Mouse (Mus musculus): ENCODE data around the gene Spsb2.
"Not testable (repeated sequence)": the region's sequence is repeated elsewhere in the genome, so short reads cannot be mapped to it uniquely, and the experiment has no call there.

Spsb2 gene

DNA sequence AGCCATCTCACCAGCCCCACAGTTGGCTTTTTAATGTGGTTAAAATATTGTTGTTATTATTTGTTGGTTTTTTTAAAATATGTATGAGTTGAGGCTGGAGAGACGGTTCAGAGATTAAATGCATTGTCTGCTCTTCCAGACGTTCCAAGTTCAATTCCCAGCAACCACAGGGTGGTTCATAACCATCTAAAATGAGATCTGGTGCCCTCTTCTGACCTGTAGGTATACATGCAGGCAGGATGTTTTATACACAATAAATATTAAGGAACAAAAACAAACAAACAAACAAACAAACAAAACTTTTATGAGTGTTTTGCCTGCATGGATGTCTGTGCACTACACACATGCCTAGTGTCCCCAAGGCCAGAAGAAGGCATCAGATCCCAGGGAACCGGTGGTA, 5.4 kb upstream of the Spsb2 start:
- DNase-seq (ENCODE audit: low spot score in 2 of 2), result no peak

DNA sequence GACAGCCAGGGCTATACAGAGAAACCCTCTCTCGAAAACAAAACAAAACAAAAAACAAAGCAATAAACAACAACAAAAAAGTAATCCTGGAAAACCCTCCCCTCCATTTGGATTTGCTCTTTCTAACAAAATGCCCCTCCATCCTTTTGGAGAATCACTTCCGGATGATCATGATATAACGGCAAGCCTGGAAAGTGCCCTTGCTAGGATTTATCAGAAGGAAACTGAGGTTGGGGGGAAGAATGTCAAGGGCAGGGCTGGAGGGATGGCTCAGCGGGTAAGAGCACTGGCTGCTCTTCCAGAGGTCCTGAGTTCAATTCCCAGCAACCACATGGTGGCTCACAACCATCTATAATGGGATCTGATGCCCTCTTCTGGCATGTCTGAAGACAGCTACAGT, 4.8 kb upstream of the Spsb2 start:
- not testable (repeated sequence) for DNase-seq (ENCODE audit: low spot score in 2 of 2)

- no peak for DNase-seq (ENCODE audit: low spot score in 2 of 2)
These were observed 4.1 kb upstream of the Spsb2 start for GRCm38 (mm10) chr6:124804341-124804740.

- peak; percentile 89 to 97 for DNase-seq (ENCODE audit: low spot score in 2 of 2)
These were observed 2.8 kb upstream of the Spsb2 start for GRCm38 (mm10) chr6:124805341-124806321.

DNA sequence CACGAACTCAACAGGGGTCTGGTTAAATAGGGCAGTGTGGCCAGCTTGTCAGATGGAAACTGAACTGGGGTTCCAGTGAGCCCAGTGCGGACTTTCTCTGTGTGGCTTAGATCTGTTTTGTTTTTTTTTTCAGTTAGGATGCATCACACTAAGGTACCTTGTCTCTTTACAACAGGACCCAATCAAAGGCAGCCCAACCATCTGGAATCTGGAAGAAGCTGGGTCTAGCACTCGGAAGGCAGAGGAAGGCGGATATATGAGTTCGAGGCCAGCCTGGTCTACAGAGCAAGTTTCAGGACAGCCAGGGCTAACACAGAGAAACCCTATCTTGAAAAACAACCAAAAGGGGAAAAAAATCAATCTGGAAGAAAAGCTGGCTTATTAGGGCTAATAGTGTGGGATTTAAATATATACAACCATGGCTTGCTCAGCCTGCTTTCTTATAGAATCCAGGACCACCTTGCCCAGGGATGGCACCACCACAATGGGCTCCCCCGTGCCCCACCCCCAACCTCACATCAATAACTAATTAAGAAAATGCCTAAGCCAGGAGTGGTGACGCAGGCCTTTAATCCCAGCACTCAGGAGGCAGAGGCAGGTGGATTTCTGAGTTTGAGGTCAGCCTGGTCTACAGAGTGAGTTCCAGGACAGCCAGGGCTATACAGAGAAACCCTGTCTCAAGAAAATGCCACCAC, 1.9 kb upstream of the Spsb2 start:
- no peak for DNase-seq (ENCODE audit: low spot score in 2 of 2)

DNA sequence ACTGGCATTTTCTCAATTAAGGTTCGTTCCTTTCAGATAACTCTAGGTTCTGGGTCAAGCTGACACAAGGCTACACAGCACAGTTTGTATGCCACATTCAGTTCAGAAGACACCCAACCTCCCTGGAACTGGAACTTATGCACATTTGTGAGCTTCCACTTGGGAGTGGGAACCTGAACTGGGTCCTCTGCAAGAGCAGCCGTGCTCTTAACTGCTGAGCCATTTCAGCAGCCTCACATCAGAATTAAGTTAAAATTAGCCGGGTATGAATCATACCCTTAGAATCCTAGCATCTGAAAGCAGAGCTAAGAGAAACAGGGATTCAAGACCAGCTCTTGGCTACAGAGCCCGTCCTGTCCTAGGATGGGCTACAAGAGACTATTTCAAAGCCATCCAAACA, 1.1 kb upstream of the Spsb2 start:
- DNase-seq (ENCODE audit: low spot score in 2 of 2), result no peak

DNA sequence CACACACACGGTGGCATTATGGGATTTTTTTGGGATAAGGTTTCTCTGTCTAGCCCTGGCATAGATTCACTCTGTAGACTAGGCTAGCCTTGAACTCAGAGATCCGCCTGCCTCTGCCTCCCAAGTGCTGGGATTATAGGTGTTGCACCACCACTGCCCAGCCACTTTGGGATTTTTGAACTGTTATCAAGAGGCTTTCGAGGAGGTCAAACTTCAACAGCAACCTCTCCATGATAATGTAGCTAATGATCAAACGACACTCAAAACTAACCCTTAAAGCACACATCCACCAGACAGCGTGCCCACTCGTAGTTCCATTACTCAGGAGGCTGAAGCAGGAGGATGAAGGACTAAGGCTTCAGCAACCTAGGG, 489 bp upstream of the Spsb2 start:
- DNase-seq (ENCODE audit: low spot score in 2 of 2), result no peak

DNA sequence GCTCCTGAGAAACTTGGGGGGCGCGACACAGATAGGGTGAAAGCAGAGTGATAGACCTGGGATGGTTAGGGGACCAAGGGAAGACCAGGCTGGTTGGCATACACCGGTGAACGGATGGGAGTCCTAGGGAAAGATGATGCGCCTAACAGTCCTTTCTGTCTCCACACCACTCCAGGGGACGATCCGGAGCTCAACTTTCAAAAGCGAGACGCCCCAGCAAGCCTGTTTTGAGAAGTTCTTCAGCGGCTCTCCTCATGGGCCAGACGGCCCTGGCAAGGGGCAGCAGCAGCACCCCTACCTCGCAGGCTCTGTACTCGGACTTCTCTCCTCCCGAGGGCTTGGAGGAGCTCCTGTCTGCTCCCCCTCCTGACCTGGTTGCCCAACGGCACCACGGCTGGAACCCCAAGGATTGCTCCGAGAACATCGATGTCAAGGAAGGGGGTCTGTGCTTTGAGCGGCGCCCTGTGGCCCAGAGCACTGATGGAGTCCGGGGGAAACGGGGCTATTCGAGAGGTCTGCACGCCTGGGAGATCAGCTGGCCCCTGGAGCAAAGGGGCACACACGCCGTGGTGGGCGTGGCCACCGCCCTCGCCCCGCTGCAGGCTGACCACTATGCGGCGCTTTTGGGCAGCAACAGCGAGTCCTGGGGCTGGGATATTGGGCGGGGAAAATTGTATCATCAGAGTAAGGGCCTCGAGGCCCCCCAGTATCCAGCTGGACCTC, 752 bp downstream of the Spsb2 start:
- peak in 1 of 2 experiments; percentile 45 for DNase-seq (ENCODE audit: low spot score in 2 of 2)

DNA sequence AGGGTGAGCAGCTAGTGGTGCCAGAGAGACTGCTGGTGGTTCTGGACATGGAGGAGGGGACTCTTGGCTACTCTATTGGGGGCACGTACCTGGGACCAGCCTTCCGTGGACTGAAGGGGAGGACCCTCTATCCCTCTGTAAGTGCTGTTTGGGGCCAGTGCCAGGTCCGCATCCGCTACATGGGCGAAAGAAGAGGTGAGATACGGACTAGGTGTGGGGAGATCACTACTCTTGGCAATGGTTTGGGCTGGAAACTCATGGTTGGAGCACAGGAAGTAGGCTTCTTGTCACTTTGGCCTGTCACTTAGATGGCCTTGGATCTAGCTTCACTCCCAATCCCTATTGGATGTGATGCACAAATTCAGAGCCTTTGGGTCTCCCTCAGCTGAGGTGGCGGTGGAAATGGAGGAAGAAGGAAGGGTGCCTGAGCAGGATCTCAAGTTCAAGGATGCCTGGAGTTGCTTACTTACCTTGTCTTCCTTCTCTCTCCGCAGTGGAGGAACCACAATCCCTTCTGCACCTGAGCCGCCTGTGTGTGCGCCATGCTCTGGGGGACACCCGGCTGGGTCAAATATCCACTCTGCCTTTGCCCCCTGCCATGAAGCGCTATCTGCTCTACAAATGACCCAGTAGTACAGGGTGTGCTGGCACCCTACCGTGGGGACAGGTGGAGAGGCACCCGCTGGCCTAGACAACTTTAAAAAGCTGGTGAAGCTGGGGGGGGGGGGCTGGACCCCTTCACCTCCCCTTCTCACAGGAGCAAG, 1.5 kb downstream of the Spsb2 start:
- DNase-seq (ENCODE audit: low spot score in 2 of 2), result no peak

DNA sequence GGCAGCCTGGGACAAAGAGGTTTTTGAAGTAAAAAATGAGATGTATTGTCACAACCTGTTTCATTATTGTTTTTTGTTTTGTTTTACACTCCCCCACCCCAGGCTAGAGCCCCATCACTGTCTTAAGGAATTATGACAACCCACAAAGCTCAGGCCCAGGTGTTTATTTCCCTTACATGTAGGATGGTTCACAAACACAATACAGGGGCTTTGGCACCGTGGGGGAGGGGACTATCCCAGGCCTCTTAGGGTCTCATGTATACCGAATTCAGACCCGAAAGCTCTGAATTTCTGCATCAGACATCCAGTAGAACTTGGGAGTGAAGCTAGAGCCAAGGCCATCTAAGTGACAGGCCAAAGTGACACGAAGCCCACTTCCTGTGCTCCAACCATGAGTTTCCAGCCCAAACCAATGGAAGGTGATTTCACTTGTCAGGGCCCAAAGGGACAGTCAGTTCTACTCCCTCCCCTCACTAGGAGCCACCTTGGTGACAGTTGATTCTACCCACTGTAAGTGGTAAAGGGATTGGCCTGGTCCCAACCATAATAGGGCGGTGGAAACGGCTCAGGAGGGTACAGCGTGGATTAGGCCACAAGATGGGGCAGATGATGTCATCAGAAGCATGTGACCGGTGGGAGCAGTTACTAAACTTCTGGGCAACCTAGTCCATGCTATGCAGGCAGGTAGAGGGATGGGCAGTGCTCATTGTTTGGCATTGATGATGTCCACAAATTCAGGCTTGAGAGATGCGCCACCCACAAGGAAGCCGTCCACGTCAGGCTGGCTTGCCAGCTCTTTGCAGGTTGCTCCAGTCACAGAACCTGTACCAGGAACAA, 2.3 kb downstream of the Spsb2 start:
- not testable (repeated sequence) for DNase-seq (ENCODE audit: low spot score in 2 of 2)

- no peak for DNase-seq (ENCODE audit: low spot score in 2 of 2)
These were observed 2.9 kb downstream of the Spsb2 start for GRCm38 (mm10) chr6:124811403-124811665.

GRCm38 (mm10) chr6:124811701-124812560, 3.5 kb downstream of the Spsb2 start:
- DNase-seq (ENCODE audit: low spot score in 2 of 2), result no peak

- no peak for DNase-seq (ENCODE audit: low spot score in 2 of 2)
These were observed 4.4 kb downstream of the Spsb2 start for GRCm38 (mm10) chr6:124812848-124813247.

DNA sequence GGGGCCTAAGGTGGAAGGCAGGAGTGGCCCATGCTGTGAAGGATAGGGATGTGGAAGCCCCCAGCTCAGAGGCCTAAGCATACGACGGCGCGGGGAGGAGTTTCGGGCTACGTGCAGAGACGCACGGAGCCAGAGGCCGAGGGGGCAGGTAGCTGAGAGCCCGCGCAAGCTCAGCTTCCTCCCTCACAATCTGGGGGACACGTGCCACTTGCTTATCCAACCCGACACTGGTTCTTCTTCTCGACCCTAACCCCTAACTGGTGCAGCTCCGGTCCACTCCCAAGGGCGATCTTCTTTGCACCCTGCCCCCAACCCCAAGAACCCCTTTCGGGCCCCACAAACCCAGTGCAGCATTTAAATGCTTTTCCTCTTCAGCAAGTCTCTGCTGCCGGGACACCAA, 5.0 kb downstream of the Spsb2 start:
- peak in 1 of 2 experiments; percentile 51 for DNase-seq (ENCODE audit: low spot score in 2 of 2)

GRCm38 (mm10) chr6:124813933-124814332, 5.5 kb downstream of the Spsb2 start, which contains the start of gene Tpi1:
TSS of gene Tpi1 (minus strand) at chr6:124814296.
- DNase-seq (ENCODE audit: low spot score in 2 of 2), result peak; percentile 78 to 81

DNA sequence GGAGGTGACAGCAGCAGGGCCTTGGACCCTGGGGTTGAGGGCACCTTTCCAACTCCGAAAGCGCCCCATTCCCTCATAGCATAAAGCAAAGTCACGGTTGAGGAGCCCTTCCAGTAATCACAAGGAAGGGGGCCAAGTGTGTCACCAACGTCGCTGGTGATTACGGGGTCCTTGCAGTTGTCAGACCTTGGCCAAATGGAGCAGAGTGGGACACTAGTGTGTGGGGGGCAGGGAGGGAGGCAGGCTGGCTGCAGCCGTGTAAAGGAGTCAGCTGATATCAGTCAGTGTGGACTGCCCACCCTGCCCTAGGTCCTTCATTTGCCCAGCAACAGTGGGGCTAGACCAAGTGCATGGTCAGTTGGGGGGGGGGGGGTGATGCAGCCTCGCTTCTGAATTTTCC, 6.0 kb downstream of the Spsb2 start:
- no peak for DNase-seq (ENCODE audit: low spot score in 2 of 2)

DNA sequence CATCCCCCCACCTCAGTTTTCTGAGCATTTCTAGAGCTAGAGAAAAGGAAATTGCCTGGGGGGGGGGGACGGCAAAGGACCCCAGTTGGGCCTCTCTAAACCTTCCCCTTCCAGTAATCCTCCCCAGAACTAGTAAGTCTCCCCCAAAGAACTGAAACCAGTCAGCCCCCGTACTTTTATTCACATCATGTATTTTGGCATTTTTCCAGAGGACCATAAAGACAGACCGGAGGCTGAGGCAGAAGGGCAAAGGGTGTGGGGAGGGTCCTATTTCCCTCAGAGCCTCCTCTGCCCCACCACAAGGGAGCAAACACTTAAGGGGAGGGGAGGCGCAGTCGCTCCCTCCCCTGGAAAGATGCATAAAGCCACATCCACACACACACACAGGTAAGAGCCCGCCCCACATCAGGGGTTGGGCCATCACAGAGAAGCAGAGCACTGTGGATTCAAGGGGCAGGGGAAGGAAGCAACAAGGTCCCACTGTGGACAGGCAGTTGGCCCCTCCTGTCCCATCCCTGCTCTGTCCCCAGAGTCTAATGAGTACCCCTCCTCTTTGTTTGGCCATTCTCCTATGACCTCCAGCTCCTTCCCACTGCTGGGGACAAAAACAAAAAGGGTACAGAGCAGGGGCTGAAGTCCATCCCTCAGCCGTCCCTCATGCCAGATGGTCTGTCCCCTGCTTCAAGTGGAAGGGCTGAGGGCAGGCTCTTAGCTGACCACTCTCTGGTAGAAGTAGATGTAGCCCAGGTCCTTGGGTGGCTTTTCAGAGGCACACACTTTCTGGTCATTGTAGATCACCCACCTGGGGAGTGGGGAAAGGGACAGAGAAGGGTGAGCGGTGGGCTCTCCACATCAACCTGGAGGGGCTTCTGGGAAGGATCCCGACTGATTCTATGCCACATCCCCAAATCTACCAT, 6.7 kb downstream of the Spsb2 start:
- DNase-seq (ENCODE audit: low spot score in 2 of 2), result no peak

- DNase-seq (ENCODE audit: low spot score in 2 of 2), result no peak
These were observed 8.2 kb downstream of the Spsb2 start for GRCm38 (mm10) chr6:124816611-124817010.

- no peak for DNase-seq (ENCODE audit: low spot score in 2 of 2)
These were observed 8.7 kb downstream of the Spsb2 start for GRCm38 (mm10) chr6:124817125-124817524.
